Mouse (Mus musculus): ENCODE data around the gene Exoc8. TPM values are rescaled to one million over a fixed set of nuclear protein-coding genes. Genes with fewer than 3 reads are reported as not detected.

The Exoc8 gene
- polyA plus RNA-seq, 1 experiment from 2014 or later = 7.5 TPM

GRCm38 (mm10) chr8:124896010-124896631 is 1.4 kb downstream of the Exoc8 start:
- Histone ChIP-seq H3K36me3 (ENCODE audit: control insufficient read depth, insufficient read depth, low read length) (peaks cover 40% of the 10 kb centered on the region), H3K27ac (ENCODE audit: low read depth) (0 out of 2 replicates have a peak overlapping the region, but pooled peaks have one; percentile 5), H3K9me3 (ENCODE audit: control insufficient read depth, low read length) (no peaks in the 10 kb centered on the region), H3K9ac (ENCODE audit: low read length) (peak overlapping the region; percentile 74; the same call in 1 of the 2 replicates), H3K4me2 (ENCODE audit: low read length) (peak overlapping the region; percentile 96), H3K4me3 (ENCODE audit: low read depth, low read length) (peak overlapping the region; percentile 96), H3K4me1 (replicated peaks; ENCODE audit: control insufficient read depth, insufficient read depth, low read length) (peaks cover 20% of the 10 kb centered on the region), H3K27me3 (replicated peaks; ENCODE audit: control insufficient read depth, insufficient read depth, low read length) (no peaks in the 10 kb centered on the region)
- WGBS = 76% methylated on average over 26 of the region's 26 CpGs
- DNase-seq (ENCODE audit: low spot score) = peak; percentile 57
- no peak for ATAC-seq (replicated peaks; ENCODE audit: low FRiP score, low TSS enrichment, low read depth)

GRCm38 (mm10) chr8:124892596-124892995 is 4.9 kb downstream of the Exoc8 start:
- no peak for DNase-seq (ENCODE audit: low spot score)

GRCm38 (mm10) chr8:124888385-124888784 is 9.1 kb downstream of the Exoc8 start:
- H3K4me2 ChIP-seq (ENCODE audit: low read length) = no peak overlapping the region
- DNase-seq (ENCODE audit: low spot score) (no peak), ATAC-seq (replicated peaks; ENCODE audit: low FRiP score, low TSS enrichment, low read depth) (no peak)
- WGBS = 95% methylated on average over 5 of the region's 5 CpGs
- no peaks in the 10 kb centered on the region for H3K4me1 ChIP-seq (replicated peaks; ENCODE audit: control insufficient read depth, insufficient read depth, low read length)
- no peak overlapping the region for H3K27ac ChIP-seq (ENCODE audit: low read depth)
- no peak overlapping the region for H3K4me3 ChIP-seq (ENCODE audit: low read depth, low read length)
- peaks cover 88% of the 10 kb centered on the region for H3K36me3 ChIP-seq (ENCODE audit: control insufficient read depth, insufficient read depth, low read length)
- H3K27me3 ChIP-seq (replicated peaks; ENCODE audit: control insufficient read depth, insufficient read depth, low read length) = no peaks in the 10 kb centered on the region
- H3K9ac ChIP-seq (ENCODE audit: low read length) = no peak overlapping the region
- H3K9me3 ChIP-seq (ENCODE audit: control insufficient read depth, low read length) = 0 out of 2 replicates have a peak, but pooled peaks cover 6% of the 10 kb centered on the region

More at GRCm38 (mm10) chr8:124892596-124892995, 4.9 kb downstream of the Exoc8 start:
- H3K36me3 ChIP-seq (ENCODE audit: control insufficient read depth, insufficient read depth, low read length) = peaks cover 62% of the 10 kb centered on the region
- 69% methylated on average over 3 of the region's 3 CpGs for WGBS
- no peak overlapping the region for H3K4me2 ChIP-seq (ENCODE audit: low read length)
- ATAC-seq (replicated peaks; ENCODE audit: low FRiP score, low TSS enrichment, low read depth) = no peak
- peaks cover 14% of the 10 kb centered on the region for H3K4me1 ChIP-seq (replicated peaks; ENCODE audit: control insufficient read depth, insufficient read depth, low read length)
- H3K9me3 ChIP-seq (ENCODE audit: control insufficient read depth, low read length) = 0 out of 2 replicates have a peak, but pooled peaks cover 6% of the 10 kb centered on the region
- H3K9ac ChIP-seq (ENCODE audit: low read length) = no peak overlapping the region
- H3K27me3 ChIP-seq (replicated peaks; ENCODE audit: control insufficient read depth, insufficient read depth, low read length) = no peaks in the 10 kb centered on the region
- no peak overlapping the region for H3K27ac ChIP-seq (ENCODE audit: low read depth)
- H3K4me3 ChIP-seq (ENCODE audit: low read depth, low read length) = no peak overlapping the region

GRCm38 (mm10) chr8:124878946-124879526 is 18.5 kb downstream of the Exoc8 start:
- Histone ChIP-seq H3K9ac (ENCODE audit: low read length) (no peak overlapping the region), H3K36me3 (ENCODE audit: control insufficient read depth, insufficient read depth, low read length) (peaks cover 95% of the 10 kb centered on the region), H3K4me1 (replicated peaks; ENCODE audit: control insufficient read depth, insufficient read depth, low read length) (no peaks in the 10 kb centered on the region), H3K27me3 (replicated peaks; ENCODE audit: control insufficient read depth, insufficient read depth, low read length) (no peaks in the 10 kb centered on the region), H3K9me3 (ENCODE audit: control insufficient read depth, low read length) (no peaks in the 10 kb centered on the region), H3K27ac (ENCODE audit: low read depth) (no peak overlapping the region), H3K4me2 (ENCODE audit: low read length) (no peak overlapping the region), H3K4me3 (ENCODE audit: low read depth, low read length) (no peak overlapping the region)
- ATAC-seq (replicated peaks; ENCODE audit: low FRiP score, low TSS enrichment, low read depth) (no peak), DNase-seq (ENCODE audit: low spot score) (no peak)
- WGBS = 75% methylated on average over 10 of the region's 10 CpGs

GRCm38 (mm10) chr8:124878141-124878540 is 19.4 kb downstream of the Exoc8 start:
- Histone ChIP-seq H3K4me2 (ENCODE audit: low read length) (no peak overlapping the region), H3K4me1 (replicated peaks; ENCODE audit: control insufficient read depth, insufficient read depth, low read length) (no peaks in the 10 kb centered on the region), H3K9ac (ENCODE audit: low read length) (no peak overlapping the region), H3K36me3 (ENCODE audit: control insufficient read depth, insufficient read depth, low read length) (peaks cover 95% of the 10 kb centered on the region), H3K4me3 (ENCODE audit: low read depth, low read length) (no peak overlapping the region), H3K27me3 (replicated peaks; ENCODE audit: control insufficient read depth, insufficient read depth, low read length) (no peaks in the 10 kb centered on the region), H3K27ac (ENCODE audit: low read depth) (no peak overlapping the region), H3K9me3 (ENCODE audit: control insufficient read depth, low read length) (no peaks in the 10 kb centered on the region)
- ATAC-seq (replicated peaks; ENCODE audit: low FRiP score, low TSS enrichment, low read depth) (no peak), DNase-seq (ENCODE audit: low spot score) (no peak)
- 84% methylated on average over 5 of the region's 5 CpGs for WGBS

GRCm38 (mm10) chr8:124872690-124873089 is 24.8 kb downstream of the Exoc8 start:
- Histone ChIP-seq H3K4me2 (ENCODE audit: low read length) (no peak overlapping the region), H3K4me3 (ENCODE audit: low read depth, low read length) (no peak overlapping the region), H3K9me3 (ENCODE audit: control insufficient read depth, low read length) (no peaks in the 10 kb centered on the region), H3K27me3 (replicated peaks; ENCODE audit: control insufficient read depth, insufficient read depth, low read length) (no peaks in the 10 kb centered on the region), H3K27ac (ENCODE audit: low read depth) (no peak overlapping the region), H3K4me1 (replicated peaks; ENCODE audit: control insufficient read depth, insufficient read depth, low read length) (no peaks in the 10 kb centered on the region), H3K36me3 (ENCODE audit: control insufficient read depth, insufficient read depth, low read length) (peaks cover 68% of the 10 kb centered on the region), H3K9ac (ENCODE audit: low read length) (no peak overlapping the region)
- DNase-seq (ENCODE audit: low spot score) (no peak), ATAC-seq (replicated peaks; ENCODE audit: low FRiP score, low TSS enrichment, low read depth) (peak; percentile 58; the same call in 1 of the 2 replicates)
- 76% methylated on average over 5 of the region's 5 CpGs for WGBS

- no peaks in the 10 kb centered on the region for H3K9me3 ChIP-seq (ENCODE audit: control insufficient read depth, low read length)
- peaks cover 62% of the 10 kb centered on the region for H3K36me3 ChIP-seq (ENCODE audit: control insufficient read depth, insufficient read depth, low read length)
- H3K9ac ChIP-seq (ENCODE audit: low read length) = no peak overlapping the region
- H3K27me3 ChIP-seq (replicated peaks; ENCODE audit: control insufficient read depth, insufficient read depth, low read length) = no peaks in the 10 kb centered on the region
- WGBS = 89% methylated on average over 7 of the region's 7 CpGs
- DNase-seq (ENCODE audit: low spot score) (no peak), ATAC-seq (replicated peaks; ENCODE audit: low FRiP score, low TSS enrichment, low read depth) (no peak)
- no peak overlapping the region for H3K4me2 ChIP-seq (ENCODE audit: low read length)
- H3K27ac ChIP-seq (ENCODE audit: low read depth) = no peak overlapping the region
- H3K4me1 ChIP-seq (replicated peaks; ENCODE audit: control insufficient read depth, insufficient read depth, low read length) = no peaks in the 10 kb centered on the region
- H3K4me3 ChIP-seq (ENCODE audit: low read depth, low read length) = no peak overlapping the region
These were observed 25.4 kb downstream of the Exoc8 start for GRCm38 (mm10) chr8:124872081-124872480.

- H3K27ac ChIP-seq (ENCODE audit: low read depth) = no peak overlapping the region
- no peak for ATAC-seq (replicated peaks; ENCODE audit: low FRiP score, low TSS enrichment, low read depth)
- no peaks in the 10 kb centered on the region for H3K27me3 ChIP-seq (replicated peaks; ENCODE audit: control insufficient read depth, insufficient read depth, low read length)
- no peaks in the 10 kb centered on the region for H3K9me3 ChIP-seq (ENCODE audit: control insufficient read depth, low read length)
- H3K36me3 ChIP-seq (ENCODE audit: control insufficient read depth, insufficient read depth, low read length) = peaks cover 56% of the 10 kb centered on the region
- no peak for DNase-seq (ENCODE audit: low spot score)
- no peaks in the 10 kb centered on the region for H3K4me1 ChIP-seq (replicated peaks; ENCODE audit: control insufficient read depth, insufficient read depth, low read length)
- H3K4me2 ChIP-seq (ENCODE audit: low read length) = no peak overlapping the region
- no peak overlapping the region for H3K9ac ChIP-seq (ENCODE audit: low read length)
- WGBS = 86% methylated on average over 7 of the region's 7 CpGs
- no peak overlapping the region for H3K4me3 ChIP-seq (ENCODE audit: low read depth, low read length)
These were observed 26.0 kb downstream of the Exoc8 start for GRCm38 (mm10) chr8:124871474-124871873.

GRCm38 (mm10) chr8:124869708-124870107 is 27.8 kb downstream of the Exoc8 start:
- H3K9me3 ChIP-seq (ENCODE audit: control insufficient read depth, low read length) = no peaks in the 10 kb centered on the region
- H3K36me3 ChIP-seq (ENCODE audit: control insufficient read depth, insufficient read depth, low read length) = peaks cover 40% of the 10 kb centered on the region
- no peak overlapping the region for H3K27ac ChIP-seq (ENCODE audit: low read depth)
- H3K4me3 ChIP-seq (ENCODE audit: low read depth, low read length) = no peak overlapping the region
- no peaks in the 10 kb centered on the region for H3K27me3 ChIP-seq (replicated peaks; ENCODE audit: control insufficient read depth, insufficient read depth, low read length)
- DNase-seq (ENCODE audit: low spot score) = no peak
- no peak overlapping the region for H3K4me2 ChIP-seq (ENCODE audit: low read length)
- whole genome bisulfite sequencing = 77% methylated on average over 6 of the region's 6 CpGs
- H3K9ac ChIP-seq (ENCODE audit: low read length) = no peak overlapping the region
- no peak for ATAC-seq (replicated peaks; ENCODE audit: low FRiP score, low TSS enrichment, low read depth)
- H3K4me1 ChIP-seq (replicated peaks; ENCODE audit: control insufficient read depth, insufficient read depth, low read length) = no peaks in the 10 kb centered on the region; the same call in 1 of the 2 replicates

All from intestine, embryonic 14.5 days (tissue).